Mouse (Mus musculus) testis, adult 2 months (tissue): ENCODE data around the gene Ephb6.

Experiments used
- CTCF ChIP-seq: fragments of 200-500 bp; IDR thresholded peaks from 2 replicates; pipeline ENCODE4 v1.5.1; 2012; ENCODE audit warnings: low read depth, mild to moderate bottlenecking, inconsistent platforms, low read length, moderate library complexity; ENCODE audit not compliant: control insufficient read depth, insufficient read depth, insufficient replicate concordance
- POLR2A ChIP-seq: fragments of 200-500 bp; IDR thresholded peaks from 2 replicates; pipeline ENCODE4 v1.6.1; 2012; ENCODE audit warnings: low read depth, mild to moderate bottlenecking, inconsistent platforms, low read length, moderate library complexity; ENCODE audit not compliant: control insufficient read depth

DNA sequence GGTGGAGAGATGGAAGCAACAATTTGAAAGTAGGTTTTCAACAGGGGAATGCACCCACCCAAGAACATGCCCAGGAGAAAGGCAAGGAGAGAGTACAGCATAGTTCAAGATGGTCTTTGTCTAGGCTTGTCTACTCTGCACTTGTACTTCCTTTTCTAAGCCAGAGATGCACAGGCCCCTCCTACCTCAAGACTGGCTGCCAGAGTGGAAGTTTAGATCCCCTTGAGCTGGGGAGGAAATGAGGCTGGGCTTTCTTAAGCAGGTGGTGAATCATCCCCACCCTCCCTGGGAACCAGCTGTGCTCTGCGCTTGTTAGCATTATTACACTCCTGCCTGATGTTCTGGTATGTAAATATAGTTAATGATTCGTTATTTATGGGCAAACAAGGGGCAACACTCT lies 47.0 kb upstream of the Ephb6 start:
- TF ChIP-seq CTCF: no peak
- no peak for TF ChIP-seq POLR2A
